Mouse (Mus musculus): ENCODE data around the gene Irf2bpl.

DNA sequence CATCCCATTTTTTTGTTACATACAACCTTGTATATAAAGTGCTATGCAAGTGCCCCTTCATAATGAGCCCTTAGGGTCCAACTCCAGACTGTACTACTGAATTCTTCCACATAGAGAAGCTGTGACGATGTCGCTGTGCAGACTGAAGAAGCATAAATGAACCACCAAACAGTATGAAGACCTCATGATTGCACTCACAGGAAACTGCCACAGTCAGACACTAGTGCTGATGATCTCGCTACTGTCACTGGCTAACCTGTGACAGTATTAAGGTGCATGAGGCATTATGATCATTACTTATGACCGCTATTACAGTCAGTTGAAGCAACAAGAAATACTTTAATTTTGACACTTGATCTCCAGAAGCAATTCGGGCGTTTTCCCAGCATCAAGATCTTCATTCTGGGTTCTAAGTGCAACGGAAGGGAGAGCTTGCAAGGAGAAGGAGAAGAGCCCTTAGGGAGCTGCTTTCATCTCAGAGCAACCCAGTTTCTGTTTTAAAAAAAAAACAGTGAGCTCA is 1.9 kb upstream of the Irf2bpl start:
- TF ChIP-seq TAL1 (IDR thresholded peaks at IDR 0.05; ENCODE audit: low read length): no peak
- no peak for TF ChIP-seq GATA1 (IDR thresholded peaks at IDR 0.05; ENCODE audit: low read length)
